Mouse (Mus musculus): ENCODE results near the gene Zfp784.

- no peak for TF ChIP-seq TAL1 (IDR thresholded peaks at IDR 0.05; ENCODE audit: low read length)
- TF ChIP-seq GATA1 (IDR thresholded peaks at IDR 0.05; ENCODE audit: low read length): no peak
Measured at GRCm38 (mm10) chr7:5035628-5036027, 2.6 kb downstream of the Zfp784 start.

All from erythroblast, embryonic 14.5 days (primary cell).